Mouse (Mus musculus) small intestine, adult 2 months (tissue): ENCODE data around the gene Atp1b2.

Experiments used
- CTCF ChIP-seq: fragments of 200-500 bp; IDR thresholded peaks from 2 replicates; pipeline ENCODE4 v1.5.1; 2012; ENCODE audit warnings: low read depth, mild to moderate bottlenecking, control low read depth, inconsistent platforms, low read length, moderate library complexity, mixed read lengths; ENCODE audit not compliant: insufficient replicate concordance, insufficient read length; ENCODE audit errors: extremely low read depth
- POLR2A ChIP-seq: fragments of 200-500 bp; IDR thresholded peaks from 2 replicates; pipeline ENCODE4 v1.6.1; 2012; ENCODE audit warnings: low read depth, mild to moderate bottlenecking, control low read depth, inconsistent platforms, low read length, moderate library complexity

DNA sequence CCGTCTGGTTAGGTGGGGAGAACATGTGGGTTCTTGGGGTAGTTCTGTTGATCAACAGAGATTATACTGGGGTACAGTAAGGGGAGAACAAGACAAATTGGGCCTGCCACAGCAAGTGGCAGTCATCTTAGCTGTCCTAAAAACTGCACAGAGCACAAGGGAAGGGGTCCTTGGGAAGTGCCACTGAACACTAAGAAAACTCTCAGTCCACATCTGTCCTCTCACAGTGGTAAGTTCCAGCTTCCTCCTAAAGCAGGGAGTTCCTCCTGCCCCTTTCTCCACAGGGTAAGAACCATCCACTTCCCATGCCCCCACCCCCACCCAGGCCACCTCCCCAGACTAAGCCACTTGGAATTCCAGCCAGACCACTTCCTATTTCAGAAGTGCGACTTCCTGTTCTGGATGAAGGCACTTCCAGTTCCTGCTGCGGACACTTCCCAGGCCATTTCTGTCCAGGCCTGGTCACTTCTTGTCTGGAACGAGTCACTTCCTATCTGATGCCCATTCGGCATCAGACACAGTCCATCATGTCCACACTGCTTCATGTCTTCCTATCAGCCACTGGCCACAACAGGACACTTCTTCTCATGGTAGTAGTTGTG is 51.1 kb downstream of the Atp1b2 start:
- TF ChIP-seq POLR2A: no peak
- TF ChIP-seq CTCF: no peak
